Mouse (Mus musculus) monocyte, adult 2 months (primary cell): Measurements from ENCODE around the gene Gm21905.

ENCODE experiments used
- DNase-seq, 2 experiments: peaks; one replicate each; pipeline ENCODE4 v3.0.0; 2022; ENCODE audit warnings: low spot score in 2 of 2, low read depth in 1 of 2

Gm21905 gene

GRCm38 (mm10) chr5:67946321-67946720 is at the start of gene Gm21905:
TSS of gene Gm21905 (minus strand) at chr5:67946421.
- no peak for DNase-seq

GRCm38 (mm10) chr5:67990426-67990825 is 44.2 kb upstream of the Gm21905 start:
- no peak for DNase-seq

- no peak for DNase-seq
These were observed 35.8 kb upstream of the Gm21905 start for GRCm38 (mm10) chr5:67981946-67982526.

- DNase-seq, result no peak
These were observed 23.3 kb upstream of the Gm21905 start for GRCm38 (mm10) chr5:67969536-67969935.

GRCm38 (mm10) chr5:67961708-67962629 is 15.7 kb upstream of the Gm21905 start:
- DNase-seq, result no peak

GRCm38 (mm10) chr5:67955486-67955885 is 9.3 kb upstream of the Gm21905 start:
- DNase-seq, result no peak

- DNase-seq, result no peak
These were observed 7.9 kb upstream of the Gm21905 start for GRCm38 (mm10) chr5:67954097-67954496.

GRCm38 (mm10) chr5:67948074-67948473 is 1.9 kb upstream of the Gm21905 start:
- DNase-seq, result no peak

- no peak for DNase-seq
These were observed 785 bp upstream of the Gm21905 start for GRCm38 (mm10) chr5:67947006-67947405.

- DNase-seq, result no peak
These were observed 2.0 kb downstream of the Gm21905 start for GRCm38 (mm10) chr5:67944074-67944785.

GRCm38 (mm10) chr5:67943199-67943598 is 3.0 kb downstream of the Gm21905 start:
- DNase-seq, result no peak

GRCm38 (mm10) chr5:67941369-67941768 is 4.9 kb downstream of the Gm21905 start, which contains the start of gene Gm5108:
TSS of gene Gm5108 (plus strand) at chr5:67941669.
- no peak for DNase-seq

GRCm38 (mm10) chr5:67931623-67932022 is 14.6 kb downstream of the Gm21905 start:
- no peak for DNase-seq

- DNase-seq, result no peak
These were observed 15.6 kb downstream of the Gm21905 start for GRCm38 (mm10) chr5:67930584-67930983.

- DNase-seq, result no peak
These were observed 41.7 kb downstream of the Gm21905 start for GRCm38 (mm10) chr5:67904555-67904954.

GRCm38 (mm10) chr5:67898921-67899320 is 47.3 kb downstream of the Gm21905 start:
- DNase-seq, result no peak

- DNase-seq, result no peak
These were observed 61.6 kb downstream of the Gm21905 start for GRCm38 (mm10) chr5:67884422-67885210.

GRCm38 (mm10) chr5:67883564-67884171 is 62.6 kb downstream of the Gm21905 start:
- DNase-seq, result no peak
